Mouse (Mus musculus) Patski (cell line): Measurements from ENCODE around the gene Syce1. TPM values are rescaled to one million over a fixed set of nuclear protein-coding genes. Genes with fewer than 3 reads are reported as not detected.
"Not testable (repeated sequence)": the region's sequence is repeated elsewhere in the genome, so short reads cannot be mapped to it uniquely, and the experiment has no call there.

Experiments
- ATAC-seq: fragments of 100-300 bp; one replicate; pipeline ENCODE4 v1.8.0; 2021
- CTCF ChIA-PET: fragments of 350-600 bp; sonication (Branson Sonifier 250); formaldehyde crosslinking; loops from one replicate; lab custom pipeline; 2022; ENCODE audit warnings: inconsistent platforms; lab: Charles Lee
- POLR2A ChIA-PET: fragments of 350-600 bp; sonication (Branson Sonifier 250); formaldehyde crosslinking; loops from one replicate; lab custom pipeline; 2022; ENCODE audit warnings: antibody characterized with exemption, inconsistent platforms; lab: Charles Lee
- DNase-seq: peaks from one replicate; pipeline ENCODE4 v3.0.0-alpha.2; 2011; ENCODE audit warnings: low read depth, low spot score
- H3K27me3 ChIP-seq: fragments of 371-371 bp; one replicate; pipeline ENCODE4 v1.5.1; 2021
- CTCF ChIP-seq: fragments of 100-300 bp; IDR thresholded peaks from one replicate; pipeline ENCODE4 v1.5.1; 2021
- in situ Hi-C: fragments of 300-500 bp; cut with MboI; formaldehyde crosslinking; loops from 3 replicates; pipeline ENCODE4 v1.11.1; 2018; ENCODE audit warnings: low pct_unique_long_range_greater_than_20kb, mixed read lengths
- polyA plus RNA-seq: library from polyadenylated mRNA; unstranded; gene quantifications from one replicate; pipeline ENCODE4 v1.2.3, GENCODE M21; 2021

The Syce1 gene
- polyA plus RNA-seq, 1 experiment from 2014 or later = not detected

DNA sequence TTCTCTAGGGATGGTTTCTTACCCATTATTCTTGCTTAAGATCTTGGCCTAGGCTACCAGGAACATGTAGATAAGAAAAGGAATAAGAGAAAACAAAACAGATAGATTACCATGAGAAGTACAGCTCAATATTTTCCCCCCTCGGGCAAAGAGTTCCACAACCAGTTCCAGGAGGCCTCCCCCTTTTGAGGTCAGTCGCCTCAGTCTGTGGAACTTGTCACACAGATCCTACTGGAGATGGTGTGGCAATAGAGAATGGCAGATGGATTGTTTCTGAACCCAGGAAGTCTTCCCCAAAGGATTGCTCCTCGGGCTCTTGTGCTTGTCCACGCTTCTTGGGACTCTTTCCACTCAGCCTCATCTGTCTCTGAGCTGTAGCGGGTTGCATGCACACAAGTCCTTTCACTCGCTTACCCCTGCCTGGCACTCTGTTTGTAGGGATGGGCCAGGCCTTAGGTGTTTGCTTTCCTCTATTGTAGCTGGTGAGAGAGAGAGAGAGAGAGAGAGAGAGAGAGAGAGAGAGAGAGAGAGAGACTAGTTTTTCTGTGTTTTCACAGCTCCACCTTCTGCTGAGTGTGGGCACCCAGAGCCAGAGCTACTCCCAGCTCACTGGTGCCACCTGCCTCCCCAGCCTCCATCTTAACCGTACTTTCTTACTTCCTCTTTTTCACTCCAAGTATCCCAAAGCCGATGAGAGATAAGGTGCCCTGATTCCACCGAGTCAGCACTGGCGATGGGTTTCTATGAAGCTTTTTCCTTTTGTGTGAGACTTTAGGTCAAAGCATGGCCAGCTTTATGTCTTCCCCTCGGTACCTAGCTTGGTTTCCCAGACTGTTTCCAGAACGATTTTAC lies 21.5 kb downstream of the Syce1 start:
- TF ChIP-seq CTCF = no peak
- ChIA-PET CTCF (no interaction called here), POLR2A (no interaction called here)
- no peak for DNase-seq
- ATAC-seq = no peak
- peaks cover 10% of the 10 kb centered on the region for H3K27me3 ChIP-seq
- in situ Hi-C loops = no loop called here

DNA sequence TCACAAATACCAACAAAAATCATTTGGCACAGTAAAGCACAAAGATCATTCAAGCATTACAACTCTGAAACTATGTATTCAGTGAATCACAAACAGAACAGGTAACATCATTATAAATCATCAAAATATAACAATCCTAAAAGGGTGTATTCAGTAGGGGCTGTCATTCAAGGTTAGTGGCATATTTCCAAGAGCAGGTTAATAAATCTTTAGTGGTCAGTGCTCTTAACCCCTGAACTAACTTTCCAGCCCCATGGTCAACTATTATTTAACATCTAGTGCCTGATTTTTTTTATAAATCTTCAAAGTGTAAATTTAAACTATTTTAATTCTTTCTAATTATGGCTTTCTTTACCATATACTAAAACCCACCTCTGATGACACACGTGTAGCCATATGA lies 22.3 kb downstream of the Syce1 start:
- DNase-seq, in situ Hi-C loops, CTCF ChIA-PET, H3K27me3 ChIP-seq, POLR2A ChIA-PET, ATAC-seq: not testable (repeated sequence)

DNA sequence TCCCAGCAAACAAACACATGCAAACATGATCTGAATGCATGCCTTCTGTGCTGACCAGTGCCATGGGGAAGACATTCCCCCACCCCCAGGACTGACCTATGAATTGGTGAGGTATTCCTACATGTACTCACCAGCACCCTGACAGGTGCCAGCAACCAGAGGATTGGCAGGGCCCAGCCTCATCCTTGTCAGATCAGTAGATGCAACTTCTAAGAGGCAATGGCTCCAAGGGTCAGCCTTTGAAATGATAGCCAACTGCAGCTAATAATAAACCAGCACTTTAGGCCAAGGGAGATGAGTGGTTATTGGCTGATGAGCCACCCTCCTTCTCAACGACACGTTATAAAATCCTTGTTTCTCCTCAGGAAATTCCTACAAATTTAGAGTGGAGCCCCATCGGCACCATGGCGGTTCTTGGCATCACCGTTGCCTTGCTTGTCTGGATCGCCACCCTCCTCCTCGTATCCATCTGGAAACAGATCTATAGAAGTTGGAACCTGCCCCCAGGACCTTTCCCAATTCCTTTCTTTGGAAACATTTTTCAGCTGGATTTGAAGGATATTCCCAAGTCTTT lies 24.1 kb downstream of the Syce1 start, which contains the start of gene Cyp2e1:
Gene Cyp2e1 (plus strand): TSS at position 293 of the 574 bp plus-strand sequence.
- ATAC-seq = no peak
- no peak for TF ChIP-seq CTCF
- no peak for DNase-seq
- in situ Hi-C loops = no loop called here
- ChIA-PET POLR2A (no interaction called here), CTCF (no interaction called here)
- peaks cover 4% of the 10 kb centered on the region for H3K27me3 ChIP-seq

DNA sequence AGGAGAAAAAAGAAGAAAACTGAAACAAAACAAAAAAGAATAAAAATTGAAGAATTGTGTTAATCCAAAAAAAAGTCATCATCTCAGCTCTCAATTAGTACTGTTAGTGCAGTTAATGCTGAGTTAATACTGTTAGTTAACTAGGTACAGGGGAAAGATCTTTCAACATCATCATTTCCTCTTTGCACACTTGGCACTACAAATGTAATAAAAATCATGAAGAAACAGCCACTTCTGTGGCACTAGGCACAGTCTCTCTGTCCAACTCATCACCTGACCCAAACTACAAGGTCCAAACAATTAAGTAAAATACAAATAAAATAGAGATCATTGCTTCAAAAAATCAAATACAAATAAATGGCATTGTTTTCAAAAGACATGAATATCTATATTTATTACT lies 27.0 kb downstream of the Syce1 start:
- TF ChIP-seq CTCF = no peak
- POLR2A ChIA-PET = no interaction called here
- DNase-seq (no peak), ATAC-seq (no peak)
- in situ Hi-C loops = no loop called here
- peaks cover 2% of the 10 kb centered on the region for H3K27me3 ChIP-seq
- CTCF ChIA-PET = no interaction called here

DNA sequence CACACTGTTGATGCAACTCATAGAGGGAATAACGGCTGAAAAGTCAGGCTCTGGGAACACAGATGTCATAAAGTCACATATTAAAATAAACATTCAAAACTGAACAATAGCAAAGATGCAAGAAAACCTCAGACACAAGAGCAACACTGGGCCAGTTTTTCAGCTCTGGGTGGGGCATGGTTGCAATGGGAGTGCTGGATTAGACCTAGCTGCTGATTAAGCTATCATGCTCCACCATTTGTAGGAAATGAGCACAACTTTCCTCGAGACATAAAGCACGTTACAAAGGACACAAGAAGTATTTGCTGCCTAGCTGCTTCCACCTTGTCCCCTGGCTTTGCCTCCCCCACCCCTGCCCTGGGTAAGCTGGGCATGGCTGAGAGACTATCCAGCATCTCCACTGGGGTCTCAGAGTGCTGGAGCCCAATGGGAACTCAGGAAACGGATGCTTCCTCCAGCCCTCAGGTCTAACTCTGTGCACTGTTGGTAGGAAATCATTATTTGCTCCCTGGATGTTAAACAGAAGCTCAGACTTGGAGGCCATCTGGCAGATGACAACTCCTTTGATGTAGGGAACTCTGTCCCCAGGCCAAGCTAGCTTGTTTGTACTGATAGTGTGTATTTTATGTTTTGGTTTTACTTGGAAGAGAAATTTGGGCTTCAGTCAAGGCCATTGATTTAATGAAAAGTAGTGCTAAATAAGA lies 31.3 kb downstream of the Syce1 start:
- DNase-seq = no peak
- CTCF ChIA-PET = no interaction called here
- no peak for TF ChIP-seq CTCF
- in situ Hi-C loops = no loop called here
- peaks cover 2% of the 10 kb centered on the region for H3K27me3 ChIP-seq
- POLR2A ChIA-PET = no interaction called here
- ATAC-seq = no peak

DNA sequence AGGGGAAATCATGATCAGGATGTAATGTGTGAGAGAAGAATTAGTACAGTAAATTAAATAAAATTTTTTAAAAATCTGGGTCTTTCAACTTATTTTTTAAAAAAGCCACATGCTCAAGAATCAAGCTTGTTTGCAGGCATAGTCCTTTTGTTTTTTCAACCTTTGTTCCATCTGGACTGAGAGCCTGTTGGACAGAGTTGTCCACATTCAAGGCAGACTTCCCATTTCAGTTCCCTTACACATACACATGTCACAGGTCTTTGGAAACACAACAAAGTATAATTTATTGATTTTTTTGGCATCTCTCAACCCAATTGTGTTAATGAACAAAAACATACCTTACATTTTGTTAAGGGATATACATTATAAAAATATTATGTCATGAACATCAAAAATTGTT lies 33.1 kb downstream of the Syce1 start:
- ChIA-PET CTCF (no interaction called here), POLR2A (no interaction called here)
- in situ Hi-C loops = no loop called here
- H3K27me3 ChIP-seq = peaks cover 2% of the 10 kb centered on the region
- DNase-seq (no peak), ATAC-seq (no peak)
- no peak for TF ChIP-seq CTCF

DNA sequence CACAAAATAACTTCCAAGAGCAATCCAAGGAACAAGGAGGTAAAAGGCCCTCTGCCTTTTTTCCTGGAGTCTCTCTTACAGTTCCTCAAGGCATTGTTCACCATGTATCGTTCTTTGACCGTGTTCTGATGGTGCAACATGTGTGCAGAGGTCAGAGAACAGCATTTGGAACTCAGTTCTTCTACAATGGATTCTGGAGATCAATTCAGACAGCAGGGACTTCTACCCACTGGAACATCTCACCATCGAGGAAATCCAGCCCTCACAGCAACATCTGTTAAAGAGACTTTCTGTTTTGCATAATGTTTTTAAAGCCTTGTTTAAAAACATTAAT lies 38.9 kb downstream of the Syce1 start:
- in situ Hi-C loops = no loop called here
- no peak for TF ChIP-seq CTCF
- ChIA-PET CTCF (no interaction called here), POLR2A (no interaction called here)
- no peak for ATAC-seq
- DNase-seq = no peak
- H3K27me3 ChIP-seq = peaks cover 3% of the 10 kb centered on the region

DNA sequence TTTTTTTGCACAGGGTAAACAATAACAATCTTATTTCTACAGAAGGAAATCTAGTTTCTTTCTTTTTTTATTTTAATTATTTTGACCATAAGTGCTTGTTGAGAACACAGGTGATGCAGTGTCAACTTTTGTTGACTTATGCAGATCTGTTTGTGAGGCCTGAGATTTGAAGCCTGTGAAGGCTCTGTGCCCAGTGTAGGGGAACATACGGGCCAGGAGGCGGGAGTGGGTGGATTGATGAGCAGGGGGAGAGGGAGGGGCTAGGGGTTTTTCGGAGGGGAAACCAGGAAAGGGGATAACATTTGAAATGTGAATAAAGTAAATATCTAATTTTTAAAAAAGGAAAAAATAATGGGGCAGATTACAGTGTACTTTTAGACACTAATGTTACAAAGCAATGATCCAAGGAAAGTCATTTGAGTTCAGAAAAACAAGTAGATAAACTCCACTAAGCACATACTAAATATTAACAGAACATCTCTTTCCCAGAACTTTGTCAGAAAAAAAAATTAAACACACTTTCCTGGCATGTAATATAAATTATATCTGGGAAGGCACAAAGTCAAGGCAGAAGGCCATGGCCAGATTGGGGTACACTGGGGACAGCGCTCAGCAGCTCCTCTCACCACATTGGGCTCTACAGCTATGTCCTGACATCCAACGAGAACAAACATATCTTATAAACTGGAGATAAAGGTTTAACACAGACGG lies 39.4 kb downstream of the Syce1 start:
- no peak for DNase-seq
- ChIA-PET CTCF (no interaction called here), POLR2A (no interaction called here)
- peaks cover 7% of the 10 kb centered on the region for H3K27me3 ChIP-seq
- ATAC-seq = no peak
- no peak for TF ChIP-seq CTCF
- in situ Hi-C loops = no loop called here

DNA sequence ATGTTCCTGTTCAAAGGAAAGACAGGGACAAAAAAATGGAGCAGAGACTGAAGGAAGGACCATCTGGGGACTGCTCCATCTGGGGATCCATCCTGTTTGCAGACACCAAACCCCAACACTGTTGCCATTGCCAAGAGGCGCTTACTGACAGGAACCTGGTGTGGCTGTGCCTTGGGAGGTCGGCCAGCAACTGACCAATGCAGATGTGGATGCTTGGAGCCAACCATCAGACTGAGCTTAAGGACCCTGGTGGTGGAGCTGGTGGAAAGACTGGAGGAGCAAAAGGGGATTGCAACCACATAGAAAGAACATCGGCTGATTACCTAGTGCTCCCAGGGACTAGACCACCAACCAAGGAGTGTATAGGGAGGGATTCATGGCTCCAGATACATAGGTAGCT lies 40.2 kb downstream of the Syce1 start:
- in situ Hi-C loops = no loop called here
- ChIA-PET POLR2A (no interaction called here), CTCF (no interaction called here)
- DNase-seq (no peak), ATAC-seq (no peak)
- peaks cover 10% of the 10 kb centered on the region for H3K27me3 ChIP-seq
- no peak for TF ChIP-seq CTCF

DNA sequence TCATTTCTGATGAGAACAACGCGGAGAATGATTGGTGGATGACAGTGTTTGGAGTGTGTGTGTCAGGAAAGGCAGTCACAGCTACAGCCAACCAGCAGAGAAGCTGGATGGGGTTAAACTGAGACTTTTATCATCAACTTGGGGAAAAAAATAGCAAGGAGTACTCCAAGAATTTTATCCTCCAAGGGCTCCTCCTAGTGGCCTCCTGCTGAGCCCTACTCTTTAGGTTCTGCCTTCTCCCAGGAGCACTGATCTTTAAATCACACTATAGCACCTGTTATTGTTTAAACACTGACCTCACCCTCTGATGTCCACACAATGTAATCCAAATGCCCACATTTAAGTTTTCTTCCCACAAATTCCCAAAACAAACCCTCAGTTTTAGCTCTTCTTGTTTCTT lies 54.5 kb downstream of the Syce1 start:
- TF ChIP-seq CTCF = no peak
- H3K27me3 ChIP-seq = peaks cover 10% of the 10 kb centered on the region
- in situ Hi-C loops = no loop called here
- DNase-seq (no peak), ATAC-seq (no peak)
- POLR2A ChIA-PET = no interaction called here
- CTCF ChIA-PET = no interaction called here

Other genes starting within 250 kb of the Syce1 start
- gene Olfr538, start 220.0 kb downstream of the Syce1 start, polyA plus RNA-seq = not detected
- not detected for gene Olfr46, start 186.6 kb downstream of the Syce1 start, polyA plus RNA-seq
- gene Olfr61, start 158.9 kb downstream of the Syce1 start, polyA plus RNA-seq = not detected
- not detected for gene Olfr53, start 141.4 kb downstream of the Syce1 start, polyA plus RNA-seq
- gene Olfr539, start 127.9 kb downstream of the Syce1 start, polyA plus RNA-seq = not detected
- gene Olfr45, start 105.9 kb downstream of the Syce1 start, polyA plus RNA-seq = not detected
- gene Olfr541, start 90.6 kb downstream of the Syce1 start, polyA plus RNA-seq = not detected
- gene Cyp2e1, start 24.1 kb downstream of the Syce1 start, polyA plus RNA-seq = not detected
- not detected for gene Zfp941, start 34.3 kb upstream of the Syce1 start, polyA plus RNA-seq
- gene Urah, start 47.2 kb upstream of the Syce1 start, polyA plus RNA-seq = 0.18 TPM
- gene Scgb1c1, start 57.7 kb upstream of the Syce1 start, polyA plus RNA-seq = 0.23 TPM
- 0.31 TPM for gene Odf3, start 60.0 kb upstream of the Syce1 start, polyA plus RNA-seq
- gene Gm45785, start 68.5 kb upstream of the Syce1 start, polyA plus RNA-seq = not detected
- gene Ric8a, start 69.1 kb upstream of the Syce1 start, polyA plus RNA-seq = 67.0 TPM
- gene Bet1l, start 69.7 kb upstream of the Syce1 start, polyA plus RNA-seq = 28.0 TPM
- 148 TPM for gene Psmd13, start 94.1 kb upstream of the Syce1 start, polyA plus RNA-seq
- gene Sirt3, start 94.5 kb upstream of the Syce1 start, polyA plus RNA-seq = 48.3 TPM
- not detected for gene Cox8b, start 112.6 kb upstream of the Syce1 start, polyA plus RNA-seq
- not detected for gene Nlrp6, start 133.1 kb upstream of the Syce1 start, polyA plus RNA-seq
- gene Pgghg, start 153.5 kb upstream of the Syce1 start, polyA plus RNA-seq = 18.3 TPM
- gene Ifitm5, start 162.4 kb upstream of the Syce1 start, polyA plus RNA-seq = 0.30 TPM
- 0.50 TPM for gene Gm45717, start 168.1 kb upstream of the Syce1 start, polyA plus RNA-seq
- 257 TPM for gene Ifitm2, start 168.1 kb upstream of the Syce1 start, polyA plus RNA-seq
- gene Ifitm1, start 179.4 kb upstream of the Syce1 start, polyA plus RNA-seq = 0.22 TPM
- gene Ifitm3, start 222.9 kb upstream of the Syce1 start, polyA plus RNA-seq = 8.6 TPM
- 0.21 TPM for gene Ifitm6, start 230.1 kb upstream of the Syce1 start, polyA plus RNA-seq
- not detected for gene Gm17387, start 241.3 kb upstream of the Syce1 start, polyA plus RNA-seq